Mouse (Mus musculus) heart, adult 2 months (tissue): Measurements from ENCODE around the gene Rab42.
A peak's percentile ranks its signal among the peaks of the same experiment; 100 is the strongest.

Experiments
- CTCF ChIP-seq: fragments of 200-600 bp; IDR thresholded peaks from 2 replicates; pipeline ENCODE4 v1.8.1; 2022; ENCODE audit warnings: antibody characterized with exemption, mild to moderate bottlenecking, moderate library complexity
- POLR2A ChIP-seq: fragments of 200-500 bp; IDR thresholded peaks from 2 replicates; pipeline ENCODE4 v1.6.1; 2011; ENCODE audit warnings: mild to moderate bottlenecking, low read depth, low read length, control low read depth; ENCODE audit not compliant: insufficient read depth

DNA sequence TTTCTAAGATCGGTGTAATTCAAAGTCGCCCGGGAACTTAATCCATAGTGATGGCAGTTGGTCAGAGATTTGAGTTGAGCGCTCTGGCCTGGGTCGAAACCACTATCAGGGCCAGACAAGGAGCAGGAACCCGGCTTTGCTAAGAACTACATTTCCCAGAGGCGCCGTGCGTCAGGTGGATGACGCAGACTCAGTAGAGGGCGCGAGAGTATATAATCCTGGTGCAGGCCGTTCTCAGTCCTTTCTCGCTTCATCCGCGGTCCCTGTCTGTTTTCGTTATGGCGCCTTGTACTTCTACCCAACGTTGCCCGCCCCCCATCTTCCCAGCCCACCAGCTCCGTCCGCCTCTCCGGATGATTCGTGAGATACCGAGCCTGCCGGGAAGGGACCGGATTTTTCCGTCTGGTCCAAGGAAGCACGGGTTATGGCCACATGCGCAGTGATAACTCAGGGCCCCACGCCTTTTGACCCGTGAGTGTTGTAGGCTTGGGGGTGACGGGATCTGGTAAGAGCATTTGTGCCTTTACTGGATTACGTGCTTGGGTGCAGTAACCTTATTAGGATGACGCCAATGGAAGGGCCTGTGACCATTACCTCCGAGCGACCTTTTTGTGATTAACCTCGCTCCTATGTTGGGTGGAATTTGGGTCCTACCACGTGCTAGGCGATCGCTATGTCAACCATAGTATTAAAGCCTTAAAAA lies 5.4 kb upstream of the Rab42 start:
- TF ChIP-seq POLR2A (peak; percentile 100), CTCF (no peak)
